Mouse (Mus musculus) kidney, postnatal 0 days (tissue): Measurements from ENCODE around the gene Pik3c2g. TPM values are rescaled to one million over a fixed set of nuclear protein-coding genes. Genes with fewer than 3 reads are reported as not detected.

Experiments
- ATAC-seq: fragments of 200-750 bp; cut with Nextera tagmentation; replicated peaks from 2 replicates; pipeline ENCODE4 v1.8.0; 2017; ENCODE audit warnings: low read depth, moderate number of reproducible peaks, moderate TSS enrichment, moderate library complexity; ENCODE audit not compliant: low FRiP score
- DNase-seq: peaks from one replicate; pipeline ENCODE4 v3.0.0-alpha.2; 2016; ENCODE audit warnings: low spot score
- H3K27ac ChIP-seq: fragments of 300-500 bp; sonication (generic); 2 replicates; pipeline ENCODE4 v1.5.1; 2014; ENCODE audit warnings: mild to moderate bottlenecking
- H3K27me3 ChIP-seq: fragments of 300-500 bp; sonication (generic); 2 replicates; pipeline ENCODE4 v1.6.1; 2014; ENCODE audit warnings: low read length, mixed read lengths; ENCODE audit not compliant: insufficient read depth
- H3K36me3 ChIP-seq: fragments of 300-500 bp; sonication (generic); 2 replicates; pipeline ENCODE4 v1.6.1; 2014; ENCODE audit warnings: low read length, mixed read lengths; ENCODE audit not compliant: insufficient read depth
- H3K4me1 ChIP-seq: fragments of 300-500 bp; sonication (generic); replicated peaks from 2 replicates; pipeline ENCODE4 v1.6.1; 2014; ENCODE audit warnings: antibody characterized with exemption, low read length, mixed read lengths; ENCODE audit not compliant: insufficient read depth
- H3K4me2 ChIP-seq: fragments of 300-500 bp; sonication (generic); 2 replicates; pipeline ENCODE4 v1.6.1; 2014; ENCODE audit warnings: mild to moderate bottlenecking, low read length, moderate library complexity, mixed read lengths
- H3K4me3 ChIP-seq: fragments of 300-500 bp; sonication (generic); replicated peaks from 2 replicates; pipeline ENCODE4 v1.5.1; 2014; ENCODE audit warnings: low read depth, low read length
- H3K9ac ChIP-seq: fragments of 300-500 bp; sonication (generic); 2 replicates; pipeline ENCODE4 v1.6.1; 2014; ENCODE audit warnings: low read depth, low read length
- H3K9me3 ChIP-seq: fragments of 300-500 bp; sonication (generic); replicated peaks from 2 replicates; pipeline ENCODE4 v1.6.1; 2016; ENCODE audit warnings: low read length, inconsistent platforms, mixed read lengths
- CTCF ChIP-seq: IDR thresholded peaks from 2 replicates; pipeline ENCODE4 v1.5.1; 2016; ENCODE audit warnings: antibody characterized with exemption, low read depth, mild to moderate bottlenecking, moderate library complexity
- WGBS: fragments of 180-500 bp; shearing (Covaris S2); extraction: QIAGEN DNeasy Blood & Tissue Kit; methylation state at CpG from one replicate; pipeline ENCODE4 v1.1.7; 2014; 5-methylcytosine and 5-hydroxymethylcytosine counted together
- polyA plus RNA-seq: library from polyadenylated mRNA; unstranded; fragments of >200 nt; fragmentation: Nextera tagmentation; extraction: Ambion mirVana; gene quantifications from 2 replicates; pipeline ENCODE4 v1.2.1, GENCODE M21; 2015

Gene Pik3c2g
- polyA plus RNA-seq, 1 experiment from 2014 or later, result 0.28 TPM

GRCm38 (mm10) chr6:139748091-139748771, 161.2 kb downstream of the Pik3c2g start:
- no peak overlapping the region for H3K9ac ChIP-seq
- H3K4me2 ChIP-seq, result no peak overlapping the region
- DNase-seq (no peak), ATAC-seq (no peak)
- H3K27ac ChIP-seq, result no peak overlapping the region
- no peaks in the 10 kb centered on the region for H3K9me3 ChIP-seq
- no peaks in the 10 kb centered on the region for H3K4me1 ChIP-seq
- no peaks in the 10 kb centered on the region for H3K36me3 ChIP-seq
- WGBS, result 65% methylated on average over 13 of the region's 13 CpGs
- no peak for TF ChIP-seq CTCF
- H3K4me3 ChIP-seq, result no peak overlapping the region
- H3K27me3 ChIP-seq, result no peaks in the 10 kb centered on the region

- TF ChIP-seq CTCF, result no peak
- Histone ChIP-seq H3K4me2 (no peak overlapping the region), H3K27me3 (no peaks in the 10 kb centered on the region), H3K36me3 (no peaks in the 10 kb centered on the region), H3K4me1 (no peaks in the 10 kb centered on the region), H3K27ac (no peak overlapping the region), H3K4me3 (no peak overlapping the region), H3K9me3 (no peaks in the 10 kb centered on the region), H3K9ac (no peak overlapping the region)
- 86% methylated on average over 2 of the region's 2 CpGs for WGBS
- ATAC-seq (no peak), DNase-seq (no peak)
These were observed 163.6 kb downstream of the Pik3c2g start for GRCm38 (mm10) chr6:139750599-139750998.

DNA sequence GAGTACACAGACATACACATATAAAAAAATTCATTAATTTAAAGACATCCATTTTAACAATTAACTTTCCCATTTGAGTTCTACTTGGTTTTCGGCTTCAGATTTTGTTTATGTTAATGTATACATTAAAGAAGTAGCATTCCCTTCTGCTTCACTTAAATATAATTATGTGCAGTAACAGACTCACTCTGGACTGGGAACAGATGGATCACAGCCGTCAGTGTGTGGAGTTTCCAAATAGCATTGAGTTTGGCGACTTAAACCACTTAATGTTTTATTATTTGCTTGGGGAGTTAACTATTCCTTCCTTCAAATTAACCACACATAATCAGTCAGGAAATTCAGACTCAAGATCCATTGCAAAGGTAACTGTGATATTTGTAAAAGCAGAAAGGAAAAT, 164.0 kb downstream of the Pik3c2g start:
- no peak overlapping the region for H3K9ac ChIP-seq
- no peaks in the 10 kb centered on the region for H3K9me3 ChIP-seq
- no peak overlapping the region for H3K27ac ChIP-seq
- DNase-seq (no peak), ATAC-seq (no peak)
- no peak overlapping the region for H3K4me3 ChIP-seq
- no peaks in the 10 kb centered on the region for H3K36me3 ChIP-seq
- H3K27me3 ChIP-seq, result no peaks in the 10 kb centered on the region
- WGBS, result 61% methylated on average over 3 of the region's 3 CpGs
- no peak for TF ChIP-seq CTCF
- H3K4me1 ChIP-seq, result no peaks in the 10 kb centered on the region
- no peak overlapping the region for H3K4me2 ChIP-seq

GRCm38 (mm10) chr6:139757876-139758275, 170.9 kb downstream of the Pik3c2g start:
- no peak for TF ChIP-seq CTCF
- 82% methylated on average over 8 of the region's 8 CpGs for WGBS

GRCm38 (mm10) chr6:139760978-139761377, 174.0 kb downstream of the Pik3c2g start:
- no peak for DNase-seq
- no peak overlapping the region for H3K27ac ChIP-seq
- no peaks in the 10 kb centered on the region for H3K9me3 ChIP-seq
- no peaks in the 10 kb centered on the region for H3K4me1 ChIP-seq
- no peak overlapping the region for H3K4me2 ChIP-seq
- 57% methylated on average over 4 of the region's 4 CpGs for WGBS
- TF ChIP-seq CTCF, result no peak
- H3K4me3 ChIP-seq, result no peak overlapping the region
- no peaks in the 10 kb centered on the region for H3K27me3 ChIP-seq
- no peak for ATAC-seq
- H3K36me3 ChIP-seq, result no peaks in the 10 kb centered on the region
- no peak overlapping the region for H3K9ac ChIP-seq

More at GRCm38 (mm10) chr6:139757876-139758275, 170.9 kb downstream of the Pik3c2g start:
- Histone ChIP-seq H3K4me1 (no peaks in the 10 kb centered on the region), H3K9ac (no peak overlapping the region), H3K36me3 (no peaks in the 10 kb centered on the region), H3K27ac (no peak overlapping the region), H3K4me2 (no peak overlapping the region), H3K4me3 (no peak overlapping the region), H3K27me3 (no peaks in the 10 kb centered on the region), H3K9me3 (no peaks in the 10 kb centered on the region)
- no peak for DNase-seq
- no peak for ATAC-seq

DNA sequence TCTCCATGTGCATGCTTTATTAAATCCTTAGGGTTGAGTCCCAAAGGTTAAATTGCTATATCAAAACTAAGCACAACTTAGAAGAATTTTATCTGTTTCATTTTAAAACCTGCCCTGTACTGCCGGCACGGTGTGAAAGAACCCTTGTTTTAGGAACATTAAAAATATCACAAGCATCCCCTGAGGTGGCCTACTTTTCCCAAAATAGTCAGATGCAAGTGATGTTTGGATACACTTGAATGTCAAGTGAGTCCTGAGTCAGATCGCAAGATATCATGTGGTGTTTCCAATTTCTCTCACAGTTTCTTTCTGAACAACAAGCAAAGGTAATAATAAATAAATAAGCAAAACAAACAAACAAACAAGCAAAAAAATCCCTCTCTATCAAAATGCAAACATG, 177.4 kb downstream of the Pik3c2g start:
- DNase-seq (no peak), ATAC-seq (no peak)
- 86% methylated on average over 3 of the region's 3 CpGs for WGBS
- no peak overlapping the region for H3K4me2 ChIP-seq
- H3K36me3 ChIP-seq, result no peaks in the 10 kb centered on the region
- no peak for TF ChIP-seq CTCF
- no peaks in the 10 kb centered on the region for H3K4me1 ChIP-seq
- H3K9me3 ChIP-seq, result no peaks in the 10 kb centered on the region
- H3K27ac ChIP-seq, result no peak overlapping the region
- no peaks in the 10 kb centered on the region for H3K27me3 ChIP-seq
- no peak overlapping the region for H3K9ac ChIP-seq
- H3K4me3 ChIP-seq, result no peak overlapping the region
